Mouse (Mus musculus) heart, adult 2 months (tissue): ENCODE measurements around the gene Dnmbp. TPM values are rescaled to one million over a fixed set of nuclear protein-coding genes. Genes with fewer than 3 reads are reported as not detected.
"Not testable (repeated sequence)": the region's sequence is repeated elsewhere in the genome, so short reads cannot be mapped to it uniquely, and the experiment has no call there.

Experiments used
- DNase-seq, 2 experiments: peaks; one replicate each; pipeline ENCODE4 v3.0.0; 2021
- H3K27ac ChIP-seq: fragments of 200-600 bp; 2 replicates; pipeline ENCODE4 v1.8.1; 2022
- H3K27me3 ChIP-seq: fragments of 200-500 bp; 2 replicates; pipeline ENCODE4 v1.6.1; 2012; ENCODE audit warnings: mild to moderate bottlenecking, low read length, inconsistent platforms, mixed read lengths; ENCODE audit not compliant: control insufficient read depth, insufficient read depth
- H3K36me3 ChIP-seq: fragments of 200-500 bp; 2 replicates; pipeline ENCODE4 v1.6.1; 2012; ENCODE audit warnings: low read length, inconsistent platforms; ENCODE audit not compliant: control insufficient read depth, insufficient read depth
- H3K4me1 ChIP-seq: fragments of 200-500 bp; 2 replicates; pipeline ENCODE4 v1.6.1; 2011; ENCODE audit warnings: low read length; ENCODE audit not compliant: control insufficient read depth, insufficient read depth
- H3K4me3 ChIP-seq: fragments of 200-600 bp; 2 replicates; pipeline ENCODE4 v1.8.1; 2022
- H3K79me2 ChIP-seq: fragments of 200-500 bp; replicated peaks from 2 replicates; pipeline ENCODE4 v1.6.1; 2012; ENCODE audit warnings: mild to moderate bottlenecking, inconsistent platforms, low read length, moderate library complexity, mixed read lengths; ENCODE audit not compliant: control insufficient read depth, insufficient read depth
- H3K9ac ChIP-seq: fragments of 200-500 bp; 2 replicates; pipeline ENCODE4 v1.6.1; 2012; ENCODE audit warnings: low read depth, mild to moderate bottlenecking, control low read depth, inconsistent platforms, low read length, mixed read lengths
- CTCF ChIP-seq: fragments of 200-600 bp; IDR thresholded peaks from 2 replicates; pipeline ENCODE4 v1.8.1; 2022; ENCODE audit warnings: antibody characterized with exemption, mild to moderate bottlenecking, moderate library complexity
- EP300 ChIP-seq: fragments of 200-500 bp; IDR thresholded peaks from 2 replicates; pipeline ENCODE4 v1.6.1; 2011; ENCODE audit warnings: low read depth, low read length, control low read depth; ENCODE audit not compliant: insufficient read depth
- POLR2A ChIP-seq: fragments of 200-500 bp; IDR thresholded peaks from 2 replicates; pipeline ENCODE4 v1.6.1; 2011; ENCODE audit warnings: mild to moderate bottlenecking, low read depth, low read length, control low read depth; ENCODE audit not compliant: insufficient read depth
- WGBS: fragments of 180-500 bp; shearing (Covaris S2); methylation state at CpG from one replicate; pipeline ENCODE4 v1.1.7; 2018; 5-methylcytosine and 5-hydroxymethylcytosine counted together
- intact Hi-C: fragments of 180-260 bp; cut with DNase I; formaldehyde crosslinking; loops from one replicate; pipeline ENCODE4 v1.15.1; 2025
- polyA plus RNA-seq: library from polyadenylated mRNA; depleted of rRNA; stranded (reverse); fragments of >200 nt; gene quantifications from 2 replicates; pipeline ENCODE4 v1.2.3, GENCODE M21; 2012
- total RNA-seq, 2 experiments: library from RNA; stranded (reverse); gene quantifications; 2 replicates each; pipeline ENCODE4 v1.2.3; 2021

Gene Dnmbp
- total and polyA plus RNA-seq, 3 experiments: 7.1 to 9.8 (median 8.1) TPM

GRCm38 (mm10) chr19:43955266-43955665 lies 15.3 kb upstream of the Dnmbp start:
- no peak for TF ChIP-seq EP300
- TF ChIP-seq CTCF: no peak
- no peak for TF ChIP-seq POLR2A
- no peaks in the 10 kb centered on the region for H3K4me1 ChIP-seq
- no peak for DNase-seq
- no peak overlapping the region for H3K27ac ChIP-seq
- H3K36me3 ChIP-seq: no peaks in the 10 kb centered on the region
- intact Hi-C loops: no loop called here
- no peaks in the 10 kb centered on the region for H3K27me3 ChIP-seq
- H3K79me2 ChIP-seq: no peaks in the 10 kb centered on the region
- 60% methylated on average over 5 of the region's 5 CpGs for WGBS
- H3K9ac ChIP-seq: no peak overlapping the region
- H3K4me3 ChIP-seq: no peak overlapping the region

- DNase-seq: no peak
- Histone ChIP-seq H3K9ac (no peak overlapping the region), H3K4me3 (no peak overlapping the region), H3K27ac (no peak overlapping the region), H3K79me2 (no peaks in the 10 kb centered on the region), H3K36me3 (no peaks in the 10 kb centered on the region), H3K27me3 (no peaks in the 10 kb centered on the region), H3K4me1 (no peaks in the 10 kb centered on the region)
- intact Hi-C loops: no loop called here
- WGBS: 57% methylated on average over 4 of the region's 4 CpGs
- no peak for TF ChIP-seq EP300
- no peak for TF ChIP-seq CTCF
- no peak for TF ChIP-seq POLR2A
These were observed 14.9 kb upstream of the Dnmbp start for GRCm38 (mm10) chr19:43954864-43955263.

GRCm38 (mm10) chr19:43952936-43953335 lies 12.9 kb upstream of the Dnmbp start:
- H3K36me3 ChIP-seq, H3K4me1 ChIP-seq, H3K27me3 ChIP-seq, H3K9ac ChIP-seq, H3K79me2 ChIP-seq, H3K4me3 ChIP-seq, DNase-seq, H3K27ac ChIP-seq, intact Hi-C loops: not testable (repeated sequence)
- WGBS: 84% methylated on average over 8 of the region's 8 CpGs

- DNase-seq: no peak
- no peaks in the 10 kb centered on the region for H3K36me3 ChIP-seq
- H3K27me3 ChIP-seq: no peaks in the 10 kb centered on the region
- H3K9ac ChIP-seq: no peak overlapping the region
- H3K4me3 ChIP-seq: no peak overlapping the region
- intact Hi-C loops: no loop called here
- H3K27ac ChIP-seq: no peak overlapping the region
- TF ChIP-seq EP300: no peak
- no peak for TF ChIP-seq CTCF
- TF ChIP-seq POLR2A: no peak
- H3K79me2 ChIP-seq: no peaks in the 10 kb centered on the region
- no peaks in the 10 kb centered on the region for H3K4me1 ChIP-seq
- WGBS: 20% methylated on average over 12 of the region's 12 CpGs
These were observed 9.3 kb upstream of the Dnmbp start for GRCm38 (mm10) chr19:43949111-43949810.

GRCm38 (mm10) chr19:43944566-43944965 lies 4.6 kb upstream of the Dnmbp start:
- DNase-seq: no peak
- H3K79me2 ChIP-seq: no peaks in the 10 kb centered on the region
- H3K4me3 ChIP-seq: no peak overlapping the region
- H3K27ac ChIP-seq: no peak overlapping the region
- no peak overlapping the region for H3K9ac ChIP-seq
- no peaks in the 10 kb centered on the region for H3K4me1 ChIP-seq
- WGBS: 72% methylated on average over 8 of the region's 8 CpGs
- intact Hi-C loops: loop anchor here (5.0 kb wide), 2 partner anchors 37 to 92 kb away; no protein-coding TSS in a partner anchor
- no peaks in the 10 kb centered on the region for H3K27me3 ChIP-seq
- H3K36me3 ChIP-seq: no peaks in the 10 kb centered on the region
- TF ChIP-seq EP300: no peak
- TF ChIP-seq CTCF: no peak
- no peak for TF ChIP-seq POLR2A

- 75% methylated on average over 16 of the region's 16 CpGs for WGBS
- Histone ChIP-seq H3K79me2 (no peaks in the 10 kb centered on the region), H3K36me3 (no peaks in the 10 kb centered on the region), H3K4me1 (peaks cover 2% of the 10 kb centered on the region; the same call in 1 of the 2 replicates), H3K27me3 (no peaks in the 10 kb centered on the region), H3K9ac (no peak overlapping the region), H3K27ac (no peak overlapping the region), H3K4me3 (no peak overlapping the region)
- intact Hi-C loops: loop anchor here (5.0 kb wide), 2 partner anchors 36 to 91 kb away; no protein-coding TSS in a partner anchor
- TF ChIP-seq EP300: no peak
- no peak for TF ChIP-seq POLR2A
- no peak for TF ChIP-seq CTCF
- DNase-seq: no peak
These were observed 3.1 kb upstream of the Dnmbp start for GRCm38 (mm10) chr19:43943076-43943475.
